Mouse (Mus musculus): ENCODE data around the gene Mum1l1. TPM values are rescaled to one million over a fixed set of nuclear protein-coding genes. Genes with fewer than 3 reads are reported as not detected.

Mum1l1 gene
- polyA plus RNA-seq (2021; fragmentation: Nextera tagmentation), result 2.2 and 3.2 TPM in 2 replicates
- long read RNA-seq, experiment 1, transcript Mum1l1-206 (4 exons, 649 nt), result major isoform, 9 of 18 reads
- long read RNA-seq, experiment 1, transcript Mum1l1-208 (5 exons, 1,049 nt), result minor isoform, 5 of 18 reads
- long read RNA-seq, experiment 1, partial matches to known transcripts, result 2 of 18 reads
- long read RNA-seq, experiment 1, other reads (novel, unspliced or antisense), result 1 of 18 reads
- long read RNA-seq, experiment 2, partial matches to known transcripts, result 1 of 5 reads
- long read RNA-seq, experiment 2, other reads (novel, unspliced or antisense), result 1 of 5 reads

DNA sequence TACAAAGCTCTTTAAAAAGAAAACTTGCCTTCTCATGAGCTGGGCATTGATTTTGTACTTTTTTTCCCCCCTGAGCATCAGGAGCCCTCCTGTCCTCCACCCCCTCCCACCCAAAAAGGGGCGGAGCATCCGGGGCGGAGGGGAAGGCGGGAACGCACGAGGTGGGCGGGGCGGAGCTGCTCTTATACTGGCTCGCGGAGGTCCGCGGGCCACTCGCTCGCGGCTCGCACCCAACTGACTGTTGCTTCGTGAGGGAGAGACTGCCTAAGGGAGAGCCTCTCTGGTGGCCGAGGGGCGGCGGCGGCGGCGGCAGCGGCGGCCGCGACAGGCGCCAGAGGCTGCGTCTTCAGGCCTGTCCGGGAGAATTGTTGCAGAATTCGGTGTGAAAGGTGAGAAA lies at the start of gene Mum1l1:
TSS of gene Mum1l1 (plus strand) at position 214 of the 397 bp plus-strand sequence.

DNA sequence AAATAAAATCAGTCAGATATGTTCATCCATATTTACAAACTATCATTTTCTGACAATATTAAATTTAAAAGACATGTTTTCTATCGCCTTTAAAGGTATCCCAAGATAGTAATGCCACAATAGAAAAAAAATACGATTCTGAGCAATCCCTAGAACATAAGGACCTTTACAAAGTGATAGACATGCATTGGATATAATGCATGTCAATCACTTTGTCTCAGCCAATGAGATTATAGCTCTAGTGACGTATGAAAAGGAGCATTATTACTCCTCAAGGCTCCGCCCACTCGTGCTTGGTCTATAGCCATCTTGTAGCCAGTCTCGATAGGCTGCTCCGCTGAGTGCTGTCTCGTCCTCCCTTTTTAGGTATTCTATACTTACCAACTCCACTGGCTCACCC lies 30.9 kb upstream of the Mum1l1 start, which contains the start of gene 4933428M09Rik:
TSS of gene 4933428M09Rik (plus strand) at position 301 of the 400 bp plus-strand sequence.

Other genes with a start within 250 kb of the Mum1l1 start
- not detected in 2 replicates for gene Serpina7, start 124.8 kb upstream of the Mum1l1 start, polyA plus RNA-seq (2021; fragmentation: Nextera tagmentation)
- not detected in 2 replicates for gene 4930513O06Rik, start 123.8 kb upstream of the Mum1l1 start, polyA plus RNA-seq (2021; fragmentation: Nextera tagmentation)
- gene 4933428M09Rik, start 30.8 kb upstream of the Mum1l1 start, polyA plus RNA-seq (2021; fragmentation: Nextera tagmentation), result not detected in 2 replicates
- not detected in 2 replicates for gene Trap1a, start 123.6 kb downstream of the Mum1l1 start, polyA plus RNA-seq (2021; fragmentation: Nextera tagmentation)